Mouse (Mus musculus) brain, embryonic 14.5 days (tissue): ENCODE data around the gene Rps6kl1.

Source experiments
- CTCF ChIP-seq: fragments of 200-500 bp; IDR thresholded peaks from 2 replicates; pipeline ENCODE4 v1.5.1; 2012; ENCODE audit warnings: inconsistent platforms, mild to moderate bottlenecking, moderate library complexity, borderline replicate concordance; ENCODE audit not compliant: insufficient read depth, insufficient read length; ENCODE audit errors: extremely low read depth
- POLR2A ChIP-seq: fragments of 200-500 bp; IDR thresholded peaks from 2 replicates; pipeline ENCODE4 v1.6.1; 2012; ENCODE audit warnings: mild to moderate bottlenecking, inconsistent platforms, borderline replicate concordance; ENCODE audit not compliant: poor library complexity, insufficient read depth, insufficient read length, severe bottlenecking; ENCODE audit errors: extremely low read depth

DNA sequence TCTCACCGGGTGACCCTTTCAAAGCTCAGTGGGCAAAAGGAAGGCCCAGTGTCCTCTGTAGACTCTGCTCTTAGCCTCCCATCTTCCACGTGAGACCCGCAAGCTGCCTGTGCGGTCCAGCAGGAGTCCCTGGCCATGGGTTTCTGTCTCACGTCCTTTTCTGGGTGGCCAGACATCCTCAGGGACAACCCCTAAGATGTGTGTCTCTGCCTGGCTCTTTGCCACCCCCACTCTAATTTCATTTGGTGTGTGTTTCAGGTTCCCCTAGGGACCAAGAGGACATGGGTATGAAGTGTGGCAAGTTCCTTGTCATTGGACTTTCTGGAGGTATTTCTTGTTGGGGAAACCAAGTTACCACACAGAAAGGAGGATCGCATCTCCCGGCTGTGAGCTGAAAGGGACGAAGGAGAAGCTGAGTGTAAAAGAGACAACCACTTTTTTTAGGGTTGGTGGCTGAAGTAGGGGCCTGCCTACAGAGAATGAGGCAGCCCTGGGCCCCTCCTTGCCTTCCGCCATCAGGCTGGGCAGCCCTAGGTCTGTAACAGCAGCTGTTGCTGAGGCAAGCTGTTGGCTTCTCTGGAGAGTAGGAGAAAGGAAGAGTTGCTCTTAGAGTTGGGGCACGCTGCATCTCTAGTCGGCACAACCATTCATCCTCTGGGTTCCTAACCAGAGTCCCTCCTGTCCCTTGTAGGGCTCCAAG lies 43.0 kb upstream of the Rps6kl1 start:
- no peak for TF ChIP-seq POLR2A
- no peak for TF ChIP-seq CTCF
